Mouse (Mus musculus) liver, postnatal 0 days (tissue): ENCODE data around the gene Top2b. TPM values are rescaled to one million over a fixed set of nuclear protein-coding genes. Genes with fewer than 3 reads are reported as not detected.
A peak's percentile ranks its signal among the peaks of the same experiment; 100 is the strongest.

Experiments used
- ATAC-seq: fragments of 200-750 bp; cut with Nextera tagmentation; 2 replicates; pipeline ENCODE4 v1.8.0; 2017; ENCODE audit warnings: mild to moderate bottlenecking, moderate library complexity
- DNase-seq: peaks from one replicate; pipeline ENCODE4 v3.0.0-alpha.2; 2016
- H3K27ac ChIP-seq: fragments of 300-500 bp; sonication (generic); 2 replicates; pipeline ENCODE4 v1.5.1; 2014; ENCODE audit warnings: antibody characterized with exemption, moderate library complexity, mild to moderate bottlenecking, low read depth
- H3K27me3 ChIP-seq: fragments of 300-500 bp; sonication (generic); 2 replicates; pipeline ENCODE4 v1.6.1; 2014; ENCODE audit warnings: low read length, control low read depth, mixed read lengths; ENCODE audit not compliant: insufficient read depth
- H3K36me3 ChIP-seq: fragments of 300-500 bp; sonication (generic); replicated peaks from 2 replicates; pipeline ENCODE4 v1.6.1; 2014; ENCODE audit warnings: mild to moderate bottlenecking, control low read depth, low read length, moderate library complexity, mixed read lengths; ENCODE audit not compliant: insufficient read depth
- H3K4me1 ChIP-seq: fragments of 300-500 bp; sonication (generic); 2 replicates; pipeline ENCODE4 v1.6.1; 2014; ENCODE audit warnings: antibody characterized with exemption, mild to moderate bottlenecking, control low read depth; ENCODE audit not compliant: insufficient read depth
- H3K4me2 ChIP-seq: fragments of 300-500 bp; sonication (generic); 2 replicates; pipeline ENCODE4 v1.6.1; 2014; ENCODE audit warnings: low read depth, mild to moderate bottlenecking, low read length, moderate library complexity, mixed read lengths
- H3K4me3 ChIP-seq: fragments of 300-500 bp; sonication (generic); 2 replicates; pipeline ENCODE4 v1.5.1; 2014; ENCODE audit warnings: low read depth, low read length
- H3K9ac ChIP-seq: fragments of 300-500 bp; sonication (generic); replicated peaks from 2 replicates; pipeline ENCODE4 v1.6.1; 2014; ENCODE audit warnings: mild to moderate bottlenecking, moderate library complexity
- H3K9me3 ChIP-seq: fragments of 300-500 bp; sonication (generic); 2 replicates; pipeline ENCODE4 v1.6.1; 2016; ENCODE audit warnings: mild to moderate bottlenecking, control low read depth, low read length, mixed read lengths
- CTCF ChIP-seq: sonication (generic); IDR thresholded peaks from 2 replicates; pipeline ENCODE4 v1.5.1; 2016; ENCODE audit warnings: antibody characterized with exemption, low read depth
- EP300 ChIP-seq: IDR thresholded peaks from 2 replicates; pipeline ENCODE4 v1.6.1; 2016; ENCODE audit warnings: antibody characterized with exemption, low read depth, mild to moderate bottlenecking
- WGBS: fragments of 180-500 bp; shearing (Covaris S2); extraction: QIAGEN DNeasy Blood & Tissue Kit; methylation state at CpG from one replicate; pipeline ENCODE4 v1.1.7; 2014; ENCODE audit not compliant: insufficient replicate concordance; 5-methylcytosine and 5-hydroxymethylcytosine counted together
- polyA plus RNA-seq: library from polyadenylated mRNA; unstranded; fragments of >200 nt; fragmentation: Nextera tagmentation; extraction: Ambion mirVana; gene quantifications from 2 replicates; pipeline ENCODE4 v1.2.1, GENCODE M21; 2015

The Top2b gene
- 8.8 and 9.3 TPM in 2 replicates for polyA plus RNA-seq

GRCm38 (mm10) chr14:16364878-16365337 is at the start of gene Top2b:
Top2b (plus strand) TSS chr14:16365179.
- no peaks in the 10 kb centered on the region; the same call in 1 of the 2 replicates for H3K36me3 ChIP-seq
- 1% methylated on average over 32 of the region's 32 CpGs for WGBS
- TF ChIP-seq EP300, result 0 out of 2 replicates have a peak, but pooled peaks have one; percentile 23
- TF ChIP-seq CTCF, result no peak
- peaks cover 22% of the 10 kb centered on the region for H3K4me1 ChIP-seq
- ATAC-seq (peak; percentile 98), DNase-seq (peak; percentile 97)
- no peaks in the 10 kb centered on the region for H3K9me3 ChIP-seq
- peak within 1 kb of the TSS; percentile 79 for H3K4me3 ChIP-seq
- H3K4me2 ChIP-seq, result peak within 1 kb of the TSS; percentile 92
- no peaks in the 10 kb centered on the region for H3K27me3 ChIP-seq
- peak within 1 kb of the TSS; percentile 95 for H3K9ac ChIP-seq
- H3K27ac ChIP-seq, result peak within 1 kb of the TSS; percentile 97

GRCm38 (mm10) chr14:16316715-16317114 is 48.3 kb upstream of the Top2b start:
- H3K9ac ChIP-seq, result no peak overlapping the region
- DNase-seq (no peak), ATAC-seq (no peak)
- TF ChIP-seq EP300, result no peak
- no peak for TF ChIP-seq CTCF
- no peaks in the 10 kb centered on the region for H3K27me3 ChIP-seq
- no peak overlapping the region for H3K4me3 ChIP-seq
- 53% methylated on average over 1 of the region's 1 CpGs for WGBS
- no peaks in the 10 kb centered on the region for H3K36me3 ChIP-seq
- no peak overlapping the region for H3K27ac ChIP-seq
- no peaks in the 10 kb centered on the region for H3K4me1 ChIP-seq
- no peak overlapping the region for H3K4me2 ChIP-seq
- H3K9me3 ChIP-seq, result no peaks in the 10 kb centered on the region

- Histone ChIP-seq H3K4me3 (no peak overlapping the region), H3K36me3 (no peaks in the 10 kb centered on the region), H3K9me3 (no peaks in the 10 kb centered on the region), H3K4me1 (no peaks in the 10 kb centered on the region), H3K27ac (no peak overlapping the region), H3K9ac (no peak overlapping the region), H3K4me2 (no peak overlapping the region), H3K27me3 (no peaks in the 10 kb centered on the region)
- WGBS, result 64% methylated on average over 2 of the region's 2 CpGs
- DNase-seq (no peak), ATAC-seq (no peak)
- TF ChIP-seq EP300, result no peak
Measured at GRCm38 (mm10) chr14:16319818-16320217, 45.2 kb upstream of the Top2b start.

GRCm38 (mm10) chr14:16324394-16324793 is 40.6 kb upstream of the Top2b start:
- H3K4me1 ChIP-seq, result no peaks in the 10 kb centered on the region
- DNase-seq (no peak), ATAC-seq (no peak)
- no peaks in the 10 kb centered on the region for H3K27me3 ChIP-seq
- WGBS, result 75% methylated on average over 4 of the region's 4 CpGs
- no peaks in the 10 kb centered on the region for H3K36me3 ChIP-seq
- H3K9ac ChIP-seq, result no peak overlapping the region
- TF ChIP-seq EP300 (no peak), CTCF (no peak)
- no peak overlapping the region for H3K4me2 ChIP-seq
- H3K9me3 ChIP-seq, result no peaks in the 10 kb centered on the region
- H3K27ac ChIP-seq, result no peak overlapping the region
- H3K4me3 ChIP-seq, result no peak overlapping the region

- no peaks in the 10 kb centered on the region for H3K27me3 ChIP-seq
- H3K4me2 ChIP-seq, result no peak overlapping the region
- no peak for ATAC-seq
- no peak overlapping the region for H3K4me3 ChIP-seq
- no peaks in the 10 kb centered on the region for H3K9me3 ChIP-seq
- no peaks in the 10 kb centered on the region for H3K36me3 ChIP-seq
- no peaks in the 10 kb centered on the region for H3K4me1 ChIP-seq
- TF ChIP-seq EP300 (no peak), CTCF (peak; percentile 40)
- no peak for DNase-seq
- H3K27ac ChIP-seq, result no peak overlapping the region
- 33% methylated on average over 1 of the region's 1 CpGs for WGBS
- H3K9ac ChIP-seq, result no peak overlapping the region
Measured at GRCm38 (mm10) chr14:16325208-16325607, 39.8 kb upstream of the Top2b start.

- WGBS, result 41% methylated on average over 2 of the region's 2 CpGs
- H3K4me3 ChIP-seq, result no peak overlapping the region
Measured at GRCm38 (mm10) chr14:16328531-16328930, 36.4 kb upstream of the Top2b start.

More at GRCm38 (mm10) chr14:16328531-16328930, 36.4 kb upstream of the Top2b start:
- no peak overlapping the region for H3K9ac ChIP-seq
- H3K27me3 ChIP-seq, result no peaks in the 10 kb centered on the region
- H3K9me3 ChIP-seq, result no peaks in the 10 kb centered on the region
- no peak overlapping the region for H3K27ac ChIP-seq
- H3K36me3 ChIP-seq, result no peaks in the 10 kb centered on the region
- no peak for DNase-seq
- no peaks in the 10 kb centered on the region for H3K4me1 ChIP-seq
- H3K4me2 ChIP-seq, result no peak overlapping the region
- TF ChIP-seq EP300 (no peak), CTCF (no peak)
- ATAC-seq, result no peak
